ENCODE assay signal across 15 mouse cellular contexts in genomic region chr12:26613086-26613705, GRCm38 (mm10).
DNase-seq lines count a peak whose midpoint lies in the region; ATAC-seq and TF ChIP-seq lines count a peak whose summit lies in the region.
"Had no signal": no experiment of that assay in that cellular context is flagged by ENCODE, and none has a peak within 500 bp of the region (broad histone marks: within the 10 kb centered on the region; RNA-seq: fewer than 3 reads in every experiment).

No protein-coding gene starts in this region.

- no peak overlapping the region for H3K9ac ChIP-seq in forebrain, embryonic 12.5 days
- H3K9ac ChIP-seq in hindbrain, embryonic 13.5 days: no peak overlapping the region
- no peak overlapping the region for H3K9ac ChIP-seq in hindbrain, embryonic 11.5 days (ENCODE audit: low read depth, low read length)
- H3K9ac ChIP-seq in forebrain, postnatal 0 days: no peak overlapping the region
- no peak overlapping the region for H3K9ac ChIP-seq in midbrain, embryonic 15.5 days
- H3K9ac ChIP-seq: neural tube, embryonic 13.5 days had no signal

- no peak overlapping the region for H3K4me3 ChIP-seq in forebrain, embryonic 12.5 days (replicated peaks)
- no peak overlapping the region for H3K4me3 ChIP-seq in forebrain, embryonic 10.5 days
- no peak overlapping the region for H3K4me3 ChIP-seq in hindbrain, embryonic 13.5 days
- H3K4me3 ChIP-seq in hindbrain, embryonic 11.5 days (ENCODE audit: low read depth, low read length): no peak overlapping the region
- no peak overlapping the region for H3K4me3 ChIP-seq in forebrain, postnatal 0 days (ENCODE audit: low read depth, low read length)
- H3K4me3 ChIP-seq in midbrain, embryonic 15.5 days: no peak overlapping the region
- H3K4me3 ChIP-seq: neural tube, embryonic 13.5 days had no signal

- no peak for DNase-seq in forebrain, embryonic 10.5 days (ENCODE audit: extremely low spot score, low spot score)
- no peak for DNase-seq in hindbrain, embryonic 11.5 days (ENCODE audit: low spot score)
- peak; percentile 23 for DNase-seq in forebrain, postnatal 0 days
- no peak for DNase-seq in kidney, postnatal 4 days
- DNase-seq in lung, postnatal 36 days: no peak
- DNase-seq: adrenal gland, postnatal 14 days; B cell, adult 2 months; gastrocnemius, postnatal 10 days; kidney, postnatal 36 days; thymus, postnatal 36 days had no signal

- H3K36me3 ChIP-seq in forebrain, embryonic 12.5 days (replicated peaks): no peaks in the 10 kb centered on the region
- no peaks in the 10 kb centered on the region for H3K36me3 ChIP-seq in forebrain, embryonic 10.5 days (replicated peaks)
- H3K36me3 ChIP-seq in hindbrain, embryonic 13.5 days: no peaks in the 10 kb centered on the region
- no peaks in the 10 kb centered on the region for H3K36me3 ChIP-seq in hindbrain, embryonic 11.5 days (ENCODE audit: control insufficient read depth, insufficient read depth, low read length)
- H3K36me3 ChIP-seq in forebrain, postnatal 0 days (ENCODE audit: insufficient read depth): no peaks in the 10 kb centered on the region
- H3K36me3 ChIP-seq in midbrain, embryonic 15.5 days (replicated peaks): no peaks in the 10 kb centered on the region
- H3K36me3 ChIP-seq: neural tube, embryonic 13.5 days had no signal

- H3K27me3 ChIP-seq in forebrain, embryonic 12.5 days: no peaks in the 10 kb centered on the region
- H3K27me3 ChIP-seq in forebrain, embryonic 10.5 days (ENCODE audit: poor library complexity, severe bottlenecking): no peaks in the 10 kb centered on the region
- H3K27me3 ChIP-seq in hindbrain, embryonic 13.5 days: no peaks in the 10 kb centered on the region
- no peaks in the 10 kb centered on the region for H3K27me3 ChIP-seq in hindbrain, embryonic 11.5 days (ENCODE audit: control insufficient read depth, insufficient read depth, low read length)
- H3K27me3 ChIP-seq in forebrain, postnatal 0 days (ENCODE audit: insufficient read depth, low read length): no peaks in the 10 kb centered on the region
- H3K27me3 ChIP-seq in midbrain, embryonic 15.5 days (replicated peaks): no peaks in the 10 kb centered on the region
- H3K27me3 ChIP-seq: neural tube, embryonic 13.5 days had no signal

- 51% methylated on average over 11 of the region's 11 CpGs for WGBS in forebrain, embryonic 12.5 days
- 91% methylated on average over 11 of the region's 11 CpGs for WGBS in forebrain, embryonic 10.5 days
- 51% methylated on average over 11 of the region's 11 CpGs for WGBS in hindbrain, embryonic 13.5 days
- WGBS in hindbrain, embryonic 11.5 days: 80% methylated on average over 11 of the region's 11 CpGs
- WGBS in forebrain, postnatal 0 days: 27% methylated on average over 11 of the region's 11 CpGs
- 39% methylated on average over 11 of the region's 11 CpGs for WGBS in midbrain, embryonic 15.5 days

- no peak for TF ChIP-seq CTCF in forebrain, postnatal 0 days (IDR thresholded peaks at IDR 0.05; ENCODE audit: low read depth)

- H3K9me3 ChIP-seq in forebrain, embryonic 12.5 days: no peaks in the 10 kb centered on the region
- no peaks in the 10 kb centered on the region for H3K9me3 ChIP-seq in forebrain, embryonic 10.5 days
- no peaks in the 10 kb centered on the region for H3K9me3 ChIP-seq in hindbrain, embryonic 13.5 days
- no peaks in the 10 kb centered on the region for H3K9me3 ChIP-seq in hindbrain, embryonic 11.5 days (ENCODE audit: control insufficient read depth, low read length)
- no peaks in the 10 kb centered on the region for H3K9me3 ChIP-seq in forebrain, postnatal 0 days (ENCODE audit: low read length)
- H3K9me3 ChIP-seq in midbrain, embryonic 15.5 days: no peaks in the 10 kb centered on the region
- H3K9me3 ChIP-seq: neural tube, embryonic 13.5 days had no signal

- no peak for ATAC-seq in forebrain, embryonic 12.5 days (ENCODE audit: low FRiP score)
- peak; percentile 43; the same call in 1 of the 2 replicates for ATAC-seq in hindbrain, embryonic 13.5 days (ENCODE audit: low FRiP score)
- no peak for ATAC-seq in hindbrain, embryonic 11.5 days (ENCODE audit: low FRiP score)
- ATAC-seq in forebrain, postnatal 0 days: peak; percentile 23; the same call in 1 of the 2 replicates
- peak; percentile 37; the same call in 1 of the 2 replicates for ATAC-seq in midbrain, embryonic 15.5 days (replicated peaks)
- ATAC-seq: intestine, embryonic 16.5 days had no signal

- peaks cover 9% of the 10 kb centered on the region for H3K4me1 ChIP-seq in forebrain, embryonic 12.5 days
- H3K4me1 ChIP-seq in forebrain, embryonic 10.5 days: peaks cover 3% of the 10 kb centered on the region; the same call in 1 of the 2 replicates
- H3K4me1 ChIP-seq in hindbrain, embryonic 13.5 days (replicated peaks): peaks cover 8% of the 10 kb centered on the region; the same call in 1 of the 2 replicates
- H3K4me1 ChIP-seq in hindbrain, embryonic 11.5 days (replicated peaks; ENCODE audit: control insufficient read depth, insufficient read depth, low read length): no peaks in the 10 kb centered on the region
- H3K4me1 ChIP-seq in forebrain, postnatal 0 days (ENCODE audit: insufficient read depth): peaks cover 7% of the 10 kb centered on the region; the same call in 1 of the 2 replicates
- H3K4me1 ChIP-seq in midbrain, embryonic 15.5 days: peaks cover 9% of the 10 kb centered on the region

- H3K4me2 ChIP-seq in forebrain, embryonic 12.5 days: peak overlapping the region; percentile 9; the same call in 1 of the 2 replicates
- no peak overlapping the region for H3K4me2 ChIP-seq in hindbrain, embryonic 13.5 days
- H3K4me2 ChIP-seq in hindbrain, embryonic 11.5 days (replicated peaks; ENCODE audit: low read depth, low read length): no peak overlapping the region
- H3K4me2 ChIP-seq in forebrain, postnatal 0 days (ENCODE audit: low read depth): no peak overlapping the region
- H3K4me2 ChIP-seq in midbrain, embryonic 15.5 days: no peak overlapping the region
- H3K4me2 ChIP-seq: neural tube, embryonic 13.5 days had no signal

- H3K27ac ChIP-seq in forebrain, embryonic 12.5 days: 0 out of 2 replicates have a peak overlapping the region, but pooled peaks have one; percentile 46
- no peak overlapping the region for H3K27ac ChIP-seq in forebrain, embryonic 10.5 days
- H3K27ac ChIP-seq in hindbrain, embryonic 13.5 days: peak overlapping the region; percentile 10; the same call in 1 of the 2 replicates
- no peak overlapping the region for H3K27ac ChIP-seq in hindbrain, embryonic 11.5 days (ENCODE audit: low read depth, low read length)
- no peak overlapping the region for H3K27ac ChIP-seq in forebrain, postnatal 0 days (ENCODE audit: low read depth, low read length)
- no peak overlapping the region; the same call in 1 of the 2 replicates for H3K27ac ChIP-seq in midbrain, embryonic 15.5 days
- H3K27ac ChIP-seq: neural tube, embryonic 13.5 days had no signal

Comparison
In these comparisons a context has a peak if more than half of its experiments do, and no peak if none do; other contexts are left out.
1. ATAC-seq: peak in hindbrain, embryonic 13.5 days (single experiment), forebrain, postnatal 0 days (single experiment) and midbrain, embryonic 15.5 days (single experiment); none in forebrain, embryonic 12.5 days (single experiment) and hindbrain, embryonic 11.5 days (single experiment).
2. H3K27ac ChIP-seq: peak in forebrain, embryonic 12.5 days (single experiment) and hindbrain, embryonic 13.5 days (single experiment); none in forebrain, embryonic 10.5 days (single experiment), hindbrain, embryonic 11.5 days (single experiment), forebrain, postnatal 0 days (single experiment) and midbrain, embryonic 15.5 days (single experiment).